Mouse (Mus musculus) forebrain, postnatal 0 days (tissue): Measurements from ENCODE around the gene Fam186b. TPM values are rescaled to one million over a fixed set of nuclear protein-coding genes. Genes with fewer than 3 reads are reported as not detected.

Experiments
- ATAC-seq: fragments of 200-750 bp; cut with Nextera tagmentation; 2 replicates; pipeline ENCODE4 v1.8.0; 2017; ENCODE audit warnings: mild to moderate bottlenecking, moderate library complexity
- DNase-seq: peaks from one replicate; pipeline ENCODE4 v3.0.0-alpha.2; 2015
- H3K27ac ChIP-seq: fragments of 300-500 bp; sonication (generic); 2 replicates; pipeline ENCODE4 v1.5.1; 2014; ENCODE audit warnings: low read depth, mild to moderate bottlenecking, antibody characterized with exemption, low read length, moderate library complexity, mixed read lengths
- H3K27me3 ChIP-seq: fragments of 300-500 bp; sonication (generic); 2 replicates; pipeline ENCODE4 v1.6.1; 2014; ENCODE audit warnings: mild to moderate bottlenecking, low read length, mixed read lengths; ENCODE audit not compliant: insufficient read depth
- H3K36me3 ChIP-seq: fragments of 300-500 bp; sonication (generic); 2 replicates; pipeline ENCODE4 v1.6.1; 2014; ENCODE audit warnings: mild to moderate bottlenecking, moderate library complexity; ENCODE audit not compliant: insufficient read depth
- H3K4me1 ChIP-seq: fragments of 300-500 bp; sonication (generic); 2 replicates; pipeline ENCODE4 v1.6.1; 2014; ENCODE audit warnings: antibody characterized with exemption; ENCODE audit not compliant: insufficient read depth
- H3K4me2 ChIP-seq: fragments of 300-500 bp; sonication (generic); 2 replicates; pipeline ENCODE4 v1.6.1; 2014; ENCODE audit warnings: low read depth, mild to moderate bottlenecking, moderate library complexity
- H3K4me3 ChIP-seq: fragments of 300-500 bp; sonication (generic); 2 replicates; pipeline ENCODE4 v1.5.1; 2014; ENCODE audit warnings: low read depth, low read length, mixed read lengths
- H3K9ac ChIP-seq: fragments of 300-500 bp; sonication (generic); 2 replicates; pipeline ENCODE4 v1.6.1; 2014; ENCODE audit warnings: mild to moderate bottlenecking
- H3K9me3 ChIP-seq: fragments of 300-500 bp; sonication (generic); 2 replicates; pipeline ENCODE4 v1.6.1; 2016; ENCODE audit warnings: low read length
- CTCF ChIP-seq: sonication (generic); IDR thresholded peaks from 2 replicates; pipeline ENCODE4 v1.5.1; 2016; ENCODE audit warnings: antibody characterized with exemption, control low read depth, low read depth
- WGBS: fragments of 180-500 bp; shearing (Covaris S2); extraction: QIAGEN DNeasy Blood & Tissue Kit; methylation state at CpG from one replicate; pipeline ENCODE4 v1.1.7; 2014; 5-methylcytosine and 5-hydroxymethylcytosine counted together
- polyA plus RNA-seq: library from polyadenylated mRNA; unstranded; fragments of >200 nt; fragmentation: Nextera tagmentation; extraction: Ambion mirVana; gene quantifications from 2 replicates; pipeline ENCODE4 v1.2.1, GENCODE M21; 2015
- total RNA-seq: library from RNA; depleted of rRNA; stranded (reverse); fragments of >200 nt; gene quantifications from 2 replicates; pipeline ENCODE4 v1.2.3, GENCODE M21; 2014

Fam186b gene
- total and polyA plus RNA-seq, 2 experiments from 2014 or later: 0.52 to 0.85 TPM

DNA sequence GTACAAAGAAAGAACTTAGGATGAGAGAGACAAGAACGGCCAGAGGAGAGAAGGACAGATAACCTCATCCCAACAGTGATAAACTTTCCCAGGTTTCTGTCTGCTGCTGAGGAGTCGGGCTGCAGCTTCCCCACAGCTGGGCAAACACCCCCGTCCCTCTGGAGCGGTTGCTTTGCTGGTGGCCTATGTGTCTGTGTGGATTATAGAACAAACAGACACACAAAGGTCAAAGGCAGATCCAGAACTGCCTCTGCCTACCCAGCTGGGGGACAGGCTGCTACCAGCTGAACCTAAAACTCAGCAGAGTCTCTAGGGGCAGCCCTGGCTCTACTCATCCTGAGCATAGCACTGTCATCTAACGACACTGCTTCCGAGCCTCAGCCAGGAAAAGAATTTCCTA lies 44.0 kb upstream of the Fam186b start:
- no peak for ATAC-seq
- no peak overlapping the region for H3K9ac ChIP-seq
- H3K36me3 ChIP-seq: no peaks in the 10 kb centered on the region
- H3K4me2 ChIP-seq: no peak overlapping the region
- no peaks in the 10 kb centered on the region for H3K9me3 ChIP-seq
- no peak for TF ChIP-seq CTCF
- no peak for DNase-seq
- WGBS: 79% methylated on average over 6 of the region's 6 CpGs
- no peak overlapping the region for H3K4me3 ChIP-seq
- H3K27ac ChIP-seq: no peak overlapping the region
- H3K27me3 ChIP-seq: no peaks in the 10 kb centered on the region
- peaks cover 10% of the 10 kb centered on the region for H3K4me1 ChIP-seq

DNA sequence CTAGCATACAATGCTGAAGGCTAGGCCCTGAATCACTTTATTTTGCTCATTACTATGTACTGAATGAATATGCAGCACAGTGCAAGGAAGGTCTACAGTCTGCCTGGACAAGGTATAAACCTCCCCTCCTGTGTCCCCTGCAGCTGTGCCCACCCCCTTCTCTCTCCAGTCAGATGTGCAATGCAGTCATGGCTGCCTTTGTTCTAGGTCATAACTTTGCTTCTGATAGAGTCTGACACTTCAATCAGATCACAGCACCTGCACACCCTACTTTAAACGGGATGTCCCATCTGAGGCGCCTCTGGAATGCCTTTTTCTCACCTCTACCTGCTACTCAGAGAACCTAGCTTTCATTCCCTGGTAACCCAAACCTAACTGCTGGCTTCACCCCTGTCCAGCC lies 43.2 kb upstream of the Fam186b start:
- peaks cover 10% of the 10 kb centered on the region for H3K4me1 ChIP-seq
- ATAC-seq: no peak
- no peak overlapping the region for H3K27ac ChIP-seq
- WGBS: 89% methylated on average over 2 of the region's 2 CpGs
- H3K4me3 ChIP-seq: no peak overlapping the region
- no peak for DNase-seq
- no peaks in the 10 kb centered on the region for H3K27me3 ChIP-seq
- no peak for TF ChIP-seq CTCF
- H3K9ac ChIP-seq: no peak overlapping the region
- H3K36me3 ChIP-seq: no peaks in the 10 kb centered on the region
- no peak overlapping the region for H3K4me2 ChIP-seq
- H3K9me3 ChIP-seq: no peaks in the 10 kb centered on the region

GRCm38 (mm10) chr15:99335801-99336320 lies 40.2 kb upstream of the Fam186b start:
- TF ChIP-seq CTCF: no peak
- H3K9me3 ChIP-seq: no peaks in the 10 kb centered on the region
- H3K27ac ChIP-seq: no peak overlapping the region
- DNase-seq: no peak
- H3K4me1 ChIP-seq: no peaks in the 10 kb centered on the region
- H3K4me3 ChIP-seq: no peak overlapping the region
- 0 out of 2 replicates have a peak, but pooled peaks cover 4% of the 10 kb centered on the region for H3K36me3 ChIP-seq
- 82% methylated on average over 8 of the region's 8 CpGs for WGBS
- no peak overlapping the region for H3K9ac ChIP-seq
- no peak overlapping the region for H3K4me2 ChIP-seq
- H3K27me3 ChIP-seq: no peaks in the 10 kb centered on the region
- no peak for ATAC-seq

DNA sequence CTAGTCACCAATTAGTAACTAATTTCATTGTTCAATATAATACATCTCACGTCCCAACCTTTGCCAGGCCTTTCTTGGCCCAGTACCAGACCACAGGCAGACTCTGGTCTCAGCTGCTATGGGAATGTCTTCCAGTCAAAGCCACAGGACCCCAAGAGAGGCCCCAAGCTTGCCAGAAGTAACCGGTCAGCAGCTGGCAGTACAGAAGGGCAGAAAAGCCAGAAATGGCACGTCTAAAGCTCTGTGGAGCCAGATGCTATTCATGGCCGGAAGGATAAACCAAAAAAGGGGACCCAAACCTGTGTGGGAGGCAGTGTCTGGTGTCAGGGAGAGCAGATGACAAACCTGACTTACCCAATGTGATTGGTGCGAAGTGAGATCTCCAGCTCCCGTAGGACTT lies 38.8 kb upstream of the Fam186b start:
- Histone ChIP-seq H3K9ac (no peak overlapping the region), H3K4me3 (no peak overlapping the region), H3K9me3 (no peaks in the 10 kb centered on the region), H3K36me3 (0 out of 2 replicates have a peak, but pooled peaks cover 4% of the 10 kb centered on the region), H3K4me2 (no peak overlapping the region), H3K4me1 (no peaks in the 10 kb centered on the region), H3K27me3 (no peaks in the 10 kb centered on the region), H3K27ac (peak overlapping the region; percentile 35; the same call in 1 of the 2 replicates)
- ATAC-seq (no peak), DNase-seq (no peak)
- no peak for TF ChIP-seq CTCF
- 63% methylated on average over 6 of the region's 6 CpGs for WGBS

- no peak overlapping the region for H3K9ac ChIP-seq
- H3K27ac ChIP-seq: peak overlapping the region; percentile 59
- H3K9me3 ChIP-seq: no peaks in the 10 kb centered on the region
- 0 out of 2 replicates have a peak, but pooled peaks cover 4% of the 10 kb centered on the region for H3K36me3 ChIP-seq
- no peak for ATAC-seq
- 85% methylated on average over 3 of the region's 3 CpGs for WGBS
- DNase-seq: no peak
- no peak overlapping the region for H3K4me2 ChIP-seq
- no peak for TF ChIP-seq CTCF
- H3K4me3 ChIP-seq: no peak overlapping the region
- H3K4me1 ChIP-seq: no peaks in the 10 kb centered on the region
- no peaks in the 10 kb centered on the region for H3K27me3 ChIP-seq
Measured at GRCm38 (mm10) chr15:99333676-99334065, 38.0 kb upstream of the Fam186b start.

GRCm38 (mm10) chr15:99332921-99333675 lies 37.4 kb upstream of the Fam186b start:
- no peak overlapping the region for H3K4me2 ChIP-seq
- WGBS: 68% methylated on average over 9 of the region's 9 CpGs
- H3K36me3 ChIP-seq: 0 out of 2 replicates have a peak, but pooled peaks cover 4% of the 10 kb centered on the region
- no peak for DNase-seq
- H3K4me1 ChIP-seq: no peaks in the 10 kb centered on the region
- ATAC-seq: peak; percentile 38
- no peaks in the 10 kb centered on the region for H3K9me3 ChIP-seq
- no peak overlapping the region for H3K4me3 ChIP-seq
- H3K9ac ChIP-seq: no peak overlapping the region
- no peak for TF ChIP-seq CTCF
- H3K27me3 ChIP-seq: no peaks in the 10 kb centered on the region
- H3K27ac ChIP-seq: peak overlapping the region; percentile 59

DNA sequence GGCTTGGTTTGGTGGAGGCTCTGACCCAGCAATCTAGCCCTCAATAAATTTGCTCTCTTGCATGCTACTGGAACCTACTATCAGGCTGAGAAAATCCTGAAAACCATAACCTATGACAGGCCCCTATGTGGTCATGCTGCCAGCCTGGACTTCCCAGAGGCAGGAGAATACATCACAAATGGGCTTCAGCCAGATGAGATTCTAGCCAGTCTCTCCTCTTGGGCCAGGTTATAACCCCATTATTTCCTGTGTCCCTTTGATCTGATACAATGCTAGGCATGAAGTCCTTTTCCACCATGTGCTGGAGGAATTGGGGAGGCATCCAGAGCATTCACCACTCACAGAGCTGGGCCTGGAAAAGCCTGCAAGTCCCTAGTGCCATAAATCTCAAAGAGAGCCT lies 36.4 kb upstream of the Fam186b start:
- H3K4me2 ChIP-seq: no peak overlapping the region
- H3K9me3 ChIP-seq: no peaks in the 10 kb centered on the region
- ATAC-seq (no peak), DNase-seq (no peak)
- no peaks in the 10 kb centered on the region for H3K27me3 ChIP-seq
- no peak for TF ChIP-seq CTCF
- no peaks in the 10 kb centered on the region for H3K4me1 ChIP-seq
- no peak overlapping the region for H3K9ac ChIP-seq
- no peak overlapping the region for H3K27ac ChIP-seq
- no peak overlapping the region for H3K4me3 ChIP-seq
- H3K36me3 ChIP-seq: peaks cover 11% of the 10 kb centered on the region; the same call in 1 of the 2 replicates
